In the genomic region with DNA sequence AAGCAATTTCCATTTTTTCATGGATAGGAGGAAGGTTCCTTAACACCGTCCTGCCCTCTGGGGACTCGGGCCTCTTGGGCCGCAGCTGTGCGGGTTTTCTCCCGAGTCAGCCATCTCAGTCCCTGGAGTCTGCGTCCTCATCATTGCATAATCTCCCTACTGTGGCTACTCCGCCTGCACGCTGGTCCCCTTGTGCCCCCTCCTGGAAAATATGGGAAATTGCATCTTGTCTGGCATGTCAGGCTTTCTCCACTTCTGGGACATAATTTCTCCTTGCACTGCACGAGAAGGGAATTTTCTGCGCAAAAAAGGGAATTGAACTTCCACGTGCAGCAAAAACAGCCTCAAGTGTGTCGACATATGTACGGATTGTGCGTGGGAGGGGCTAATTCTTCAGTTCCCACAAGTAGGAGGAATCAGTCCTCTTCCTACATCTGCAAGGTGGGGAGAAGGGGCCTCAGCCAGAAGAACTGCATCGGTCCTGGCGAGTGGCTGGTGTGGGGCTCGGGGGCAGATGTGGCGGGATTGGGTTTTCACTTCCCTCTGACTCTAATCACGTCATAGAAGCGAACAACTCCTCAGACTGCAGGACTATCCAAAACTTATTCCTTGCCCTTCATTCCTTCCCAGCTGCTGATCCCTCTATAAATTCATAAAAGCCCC, we compare ENCODE assay signal across 7 mouse cellular contexts.
A peak's percentile ranks its signal among the peaks of the same experiment; 100 is the strongest.
DNase-seq lines count a peak whose midpoint lies in the region; ATAC-seq lines count a peak whose summit lies in the region.

No protein-coding gene starts in this region.

- peak; percentile 88 for ATAC-seq in intestine, embryonic 14.5 days (replicated peaks; ENCODE audit: low FRiP score, low TSS enrichment, low read depth)
- peak; percentile 99 for ATAC-seq in megakaryocyte-erythroid progenitor cell, adult 5-6 weeks (replicated peaks; ENCODE audit: low FRiP score, low TSS enrichment, poor library complexity, severe bottlenecking)

- no peak overlapping the region for H3K27ac ChIP-seq in intestine, embryonic 14.5 days (ENCODE audit: low read depth)

- H3K4me3 ChIP-seq in intestine, embryonic 14.5 days (ENCODE audit: low read depth, low read length), result no peak overlapping the region; the same call in 1 of the 2 replicates

- H3K4me1 ChIP-seq in intestine, embryonic 14.5 days (replicated peaks; ENCODE audit: control insufficient read depth, insufficient read depth, low read length), result no peaks in the 10 kb centered on the region

- intact Hi-C loops in left cerebral cortex, postnatal 14 days (cut with DNase I), result loop anchor here (5.0 kb wide), 3 partner anchors 224 to 509 kb away; no protein-coding TSS in a partner anchor

- H3K9me3 ChIP-seq in intestine, embryonic 14.5 days (ENCODE audit: control insufficient read depth, low read length), result no peaks in the 10 kb centered on the region

- H3K4me2 ChIP-seq in intestine, embryonic 14.5 days (ENCODE audit: low read length), result peak overlapping the region; percentile 31; the same call in 1 of the 2 replicates

- peak; percentile 48 to 59 for DNase-seq in adrenal gland, adult 18-20 months (ENCODE audit: low spot score in 2 of 2)
- DNase-seq in embryo, embryonic 10 days (ENCODE audit: low spot score), result peak; percentile 85
- DNase-seq in gastrocnemius, postnatal 25 days, result peak; percentile 69
- peak; percentile 71 for DNase-seq in intestine, embryonic 14.5 days (ENCODE audit: low spot score)
- DNase-seq in left cerebral cortex, postnatal 14 days (ENCODE audit: low spot score in 2 of 2), result peak; percentile 81 to 87
- peak; percentile 60 for DNase-seq in right cerebral cortex, postnatal 14 days

- H3K27me3 ChIP-seq in intestine, embryonic 14.5 days (replicated peaks; ENCODE audit: control insufficient read depth, insufficient read depth, low read length), result no peaks in the 10 kb centered on the region

- WGBS in intestine, embryonic 14.5 days, result 9% methylated on average over 20 of the region's 20 CpGs

- no peaks in the 10 kb centered on the region for H3K36me3 ChIP-seq in intestine, embryonic 14.5 days (ENCODE audit: control insufficient read depth, insufficient read depth, low read length)

- no peak overlapping the region for H3K9ac ChIP-seq in intestine, embryonic 14.5 days (ENCODE audit: low read length)
